Mouse (Mus musculus) layer of hippocampus, adult 2 months (tissue): ENCODE measurements around the gene Aspdh. TPM values are rescaled to one million over a fixed set of nuclear protein-coding genes. Genes with fewer than 3 reads are reported as not detected.

Source experiments
- DNase-seq, 2 experiments: peaks; one replicate each; pipeline ENCODE4 v3.0.0; 2022; ENCODE audit warnings: low spot score in 2 of 2
- H3K27ac ChIP-seq: fragments of 200-600 bp; 2 replicates; pipeline ENCODE4 v1.8.1; 2022
- H3K4me3 ChIP-seq: fragments of 200-600 bp; 2 replicates; pipeline ENCODE4 v1.8.1; 2022; ENCODE audit warnings: mild to moderate bottlenecking
- CTCF ChIP-seq: fragments of 200-600 bp; conservative IDR thresholded peaks from 2 replicates; pipeline ENCODE4 v1.8.1; 2022; ENCODE audit warnings: antibody characterized with exemption, mild to moderate bottlenecking, moderate library complexity
- total RNA-seq, 2 experiments: library from RNA; stranded (reverse); gene quantifications; 2 replicates each; pipeline ENCODE4 v1.2.3; 2021

Gene Aspdh
- total RNA-seq, 2 experiments from 2014 or later = 12.2 to 18.1 TPM

- TF ChIP-seq CTCF = no peak
- Histone ChIP-seq H3K4me3 (no peak overlapping the region), H3K27ac (peak overlapping the region; percentile 96)
- DNase-seq = no peak
Observed at GRCm38 (mm10) chr7:44469677-44470675, 4.8 kb downstream of the Aspdh start.

- no peak overlapping the region for H3K4me3 ChIP-seq
- no peak for DNase-seq
- no peak for TF ChIP-seq CTCF
- peak overlapping the region; percentile 96 for H3K27ac ChIP-seq
Observed at GRCm38 (mm10) chr7:44470696-44471612, 5.8 kb downstream of the Aspdh start.

GRCm38 (mm10) chr7:44471880-44472557 lies 6.8 kb downstream of the Aspdh start:
- Histone ChIP-seq H3K4me3 (no peak overlapping the region), H3K27ac (peak overlapping the region; percentile 96)
- TF ChIP-seq CTCF = no peak
- DNase-seq = no peak

GRCm38 (mm10) chr7:44472558-44472885 lies 7.3 kb downstream of the Aspdh start:
- Histone ChIP-seq H3K4me3 (no peak overlapping the region), H3K27ac (peak overlapping the region; percentile 96)
- DNase-seq = no peak
- TF ChIP-seq CTCF = no peak

GRCm38 (mm10) chr7:44472961-44473646 lies 7.9 kb downstream of the Aspdh start:
- Histone ChIP-seq H3K27ac (peak overlapping the region; percentile 96), H3K4me3 (no peak overlapping the region)
- no peak for TF ChIP-seq CTCF
- no peak for DNase-seq

DNA sequence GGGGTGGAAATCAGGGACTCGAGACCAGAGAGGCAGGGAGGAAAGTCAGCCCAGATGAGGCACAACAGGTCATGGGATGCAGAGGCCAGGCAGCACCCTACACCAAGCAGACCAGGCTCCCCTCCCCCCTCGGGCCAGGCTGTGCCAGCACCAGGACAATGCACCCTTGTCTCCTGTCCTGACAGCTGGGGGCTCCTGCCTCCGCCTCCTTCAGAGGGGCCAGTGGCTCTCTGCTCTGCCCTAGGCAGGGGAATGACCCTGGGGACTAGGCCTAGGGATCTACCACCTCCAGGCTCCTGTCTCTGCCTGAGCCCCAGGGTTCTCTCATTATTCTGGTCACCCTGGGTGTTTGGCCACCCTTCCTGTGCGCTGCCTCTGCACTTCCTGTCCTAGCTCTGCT lies 9.2 kb downstream of the Aspdh start:
- no peak for TF ChIP-seq CTCF
- Histone ChIP-seq H3K4me3 (no peak overlapping the region), H3K27ac (peak overlapping the region; percentile 96)
- DNase-seq = peak; percentile 77 to 87

GRCm38 (mm10) chr7:44475046-44475614 lies 9.9 kb downstream of the Aspdh start:
- DNase-seq = no peak
- H3K4me3 ChIP-seq = no peak overlapping the region
- H3K27ac ChIP-seq = peak overlapping the region; percentile 96
- TF ChIP-seq CTCF = no peak

DNA sequence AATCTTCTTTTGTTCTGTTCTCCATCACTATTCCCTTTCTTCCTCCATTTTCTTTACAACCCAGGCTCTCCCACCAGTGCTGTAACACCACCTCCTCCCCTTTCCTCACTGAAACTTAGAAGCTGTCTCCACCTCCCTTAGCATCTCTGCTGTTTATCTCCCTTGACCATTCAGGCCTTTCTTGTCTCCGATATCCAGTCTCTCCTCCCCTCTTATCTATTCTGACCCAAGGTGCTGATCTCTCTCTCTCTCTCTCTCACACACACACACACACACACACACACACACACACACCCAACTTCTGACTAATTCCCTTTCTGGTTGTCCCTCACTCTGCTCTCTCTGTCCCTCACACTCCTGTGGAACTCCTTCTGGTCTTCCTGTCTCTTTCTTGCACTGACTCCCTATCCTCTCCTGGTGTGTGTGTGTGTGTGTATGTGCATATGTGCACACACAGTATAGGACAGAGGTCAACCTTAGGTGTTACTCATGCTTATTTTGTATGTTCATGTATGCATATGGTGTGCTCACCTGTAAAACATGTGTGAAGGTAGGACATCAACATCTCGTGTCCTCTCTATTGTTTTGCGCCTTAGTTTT lies 17.7 kb downstream of the Aspdh start:
- DNase-seq = no peak
- TF ChIP-seq CTCF = no peak
- no peak overlapping the region for H3K4me3 ChIP-seq
- no peak overlapping the region for H3K27ac ChIP-seq

GRCm38 (mm10) chr7:44484109-44484508 lies 18.9 kb downstream of the Aspdh start:
- H3K27ac ChIP-seq = peak overlapping the region; percentile 82
- DNase-seq = no peak

GRCm38 (mm10) chr7:44484841-44485571 lies 19.8 kb downstream of the Aspdh start:
- peak overlapping the region; percentile 82 for H3K27ac ChIP-seq
- peak; percentile 99 for TF ChIP-seq CTCF
- no peak overlapping the region for H3K4me3 ChIP-seq
- DNase-seq = peak; percentile 79 to 89

More at GRCm38 (mm10) chr7:44484109-44484508, 18.9 kb downstream of the Aspdh start:
- TF ChIP-seq CTCF = no peak
- H3K4me3 ChIP-seq = no peak overlapping the region
